Mouse (Mus musculus) regulatory T cell (primary cell): ENCODE measurements at regions not wholly inside any gene's neighbourhood (a gene's known extent, or its start where the extent isn't known, plus 50 kb on each side); places are given as distances from the start of the nearest gene placed in this dataset.

Experiments used
- in situ Hi-C: fragments of 300-600 bp; cut with MboI, MseI; formaldehyde crosslinking; loops from one replicate; pipeline ENCODE4 v1.15.1; 2025; ENCODE audit warnings: high pct_unique_total_duplicates

- in situ Hi-C loops = no loop called here
Measured at GRCm38 (mm10) chr10:16714065-16714464, 1009.0 kb upstream of the Cited2 start.

DNA sequence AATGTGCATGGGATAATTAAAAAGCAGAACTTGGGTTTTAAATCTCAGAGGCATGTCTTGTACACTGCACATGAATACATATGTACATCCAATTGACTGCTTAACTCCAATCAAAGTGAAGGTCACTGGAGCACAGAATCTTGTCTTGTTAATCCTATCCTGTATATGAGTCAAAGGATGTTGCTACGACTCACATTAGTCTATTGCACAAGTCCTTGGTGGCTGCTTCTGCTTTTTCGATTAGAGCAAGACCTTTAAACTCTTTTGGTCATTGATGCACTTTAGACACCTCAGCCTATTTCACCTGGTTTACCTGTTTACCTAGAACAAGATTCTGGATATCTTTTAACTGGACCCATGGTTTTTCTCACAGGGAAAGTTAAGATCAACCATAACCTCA, 1008.5 kb upstream of the Cited2 start:
- in situ Hi-C loops = no loop called here

- in situ Hi-C loops = no loop called here
Measured at GRCm38 (mm10) chr10:16742246-16742645, 980.8 kb upstream of the Cited2 start.

- in situ Hi-C loops = no loop called here
Measured at GRCm38 (mm10) chr10:16751546-16751945, 971.5 kb upstream of the Cited2 start.

DNA sequence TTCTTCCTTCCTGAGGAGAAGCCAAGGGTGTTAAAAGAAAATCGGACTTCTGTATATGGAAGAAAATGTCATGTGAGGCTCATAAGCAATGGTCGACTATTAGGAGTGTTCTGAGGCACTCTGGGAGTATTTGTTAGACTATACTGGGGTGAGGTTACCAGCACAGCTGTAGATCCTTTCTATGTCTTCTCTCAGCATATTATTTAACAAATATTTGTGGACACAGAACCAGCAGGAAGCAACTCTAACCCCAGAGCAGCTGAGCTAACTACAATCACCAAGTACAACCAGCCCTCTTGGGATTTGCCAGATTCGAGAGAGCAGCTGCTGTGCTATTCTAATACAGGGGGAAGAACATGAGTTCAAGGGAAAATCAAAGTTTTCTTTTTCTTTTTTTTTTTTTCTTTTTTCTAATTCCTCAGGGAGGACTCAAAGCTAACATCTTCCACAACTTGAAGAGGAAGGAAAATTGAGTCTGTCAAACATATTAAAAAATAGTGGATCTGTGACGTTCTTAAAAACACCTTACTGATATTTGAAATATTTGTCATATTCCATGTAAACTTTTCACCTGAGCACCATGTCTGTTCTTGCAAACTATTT, 933.3 kb upstream of the Cited2 start:
- in situ Hi-C loops = no loop called here

DNA sequence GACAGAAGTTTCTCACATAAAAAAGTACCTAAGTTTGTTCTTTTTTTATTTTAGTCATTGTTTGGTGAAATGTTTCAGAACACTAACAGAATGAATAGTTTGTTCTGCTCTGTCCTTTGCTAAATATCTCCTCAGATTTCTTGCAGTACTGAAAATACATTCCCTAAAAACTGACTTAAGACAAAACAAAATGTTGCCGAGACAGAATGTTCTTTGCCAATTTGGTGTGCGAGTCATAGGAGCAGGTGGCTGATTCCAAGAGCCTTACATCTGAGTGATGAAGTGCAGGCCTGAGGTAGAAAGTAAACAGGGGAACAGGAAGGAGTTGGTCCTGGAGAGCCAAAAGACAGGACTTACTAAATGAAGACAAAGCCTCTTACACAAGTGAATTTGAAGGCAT, 919.0 kb upstream of the Cited2 start:
- in situ Hi-C loops = no loop called here

GRCm38 (mm10) chr10:16810716-16811115, 912.3 kb upstream of the Cited2 start:
- in situ Hi-C loops = no loop called here

DNA sequence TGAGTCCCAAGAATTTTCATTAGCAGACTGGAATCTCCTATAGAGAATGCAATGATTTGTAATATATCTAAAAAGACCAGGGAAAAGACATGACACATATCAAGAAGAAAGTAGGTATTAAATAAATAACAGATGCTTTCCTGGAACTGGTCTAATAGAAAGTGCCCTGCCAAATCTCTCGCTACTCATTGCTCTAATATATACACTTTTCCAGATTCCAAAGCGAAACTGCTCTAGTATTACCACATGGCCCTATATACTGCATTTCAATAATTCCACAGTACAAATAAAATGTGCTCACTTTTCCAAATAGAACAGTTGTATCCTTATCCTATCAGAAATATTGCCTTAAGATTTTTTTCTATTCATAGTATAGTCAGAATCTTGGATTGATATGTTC, 909.0 kb upstream of the Cited2 start:
- in situ Hi-C loops = no loop called here

DNA sequence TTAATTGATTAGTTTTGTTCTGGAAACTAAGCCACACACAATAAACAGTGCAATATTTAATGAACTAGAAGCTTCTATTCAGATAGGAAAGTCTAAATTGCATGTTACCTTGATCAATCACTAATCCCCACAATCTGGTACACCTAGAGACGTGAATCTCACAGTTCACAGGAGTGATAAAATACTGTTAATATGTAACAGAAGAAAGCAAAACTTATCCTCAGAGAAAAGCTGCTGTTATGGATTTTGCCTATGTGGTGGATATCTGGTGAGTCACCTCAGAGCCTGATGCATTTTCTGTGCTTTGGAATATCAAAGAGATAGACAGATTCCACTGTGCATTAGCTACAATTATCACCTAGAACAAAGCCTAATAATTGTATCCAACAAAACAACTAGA, 861.5 kb upstream of the Cited2 start:
- in situ Hi-C loops = no loop called here

- in situ Hi-C loops = no loop called here
Measured at GRCm38 (mm10) chr10:16866914-16867313, 856.1 kb upstream of the Cited2 start.

- in situ Hi-C loops = no loop called here
Measured at GRCm38 (mm10) chr10:16874131-16874530, 848.9 kb upstream of the Cited2 start.

GRCm38 (mm10) chr10:16878197-16878596, 844.8 kb upstream of the Cited2 start:
- in situ Hi-C loops = no loop called here

DNA sequence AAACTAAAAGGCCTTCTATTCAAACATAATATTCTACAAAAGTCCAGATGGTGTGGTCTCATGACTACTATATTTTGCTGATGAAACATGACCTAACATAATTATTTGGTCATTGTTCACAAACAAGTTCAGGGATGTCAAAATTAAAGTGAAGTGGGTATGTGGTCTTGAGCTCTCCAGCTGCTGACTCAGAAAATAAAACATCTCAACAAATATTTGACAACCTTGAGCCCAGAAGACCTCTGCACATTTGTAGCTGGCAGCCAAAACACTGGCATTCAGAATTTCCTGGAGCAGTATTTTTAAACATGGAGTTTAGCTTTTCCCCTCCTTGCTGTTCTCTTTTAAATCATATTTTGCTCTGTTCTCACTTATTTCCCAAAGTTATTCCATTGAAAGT, 829.7 kb upstream of the Cited2 start:
- in situ Hi-C loops = no loop called here

DNA sequence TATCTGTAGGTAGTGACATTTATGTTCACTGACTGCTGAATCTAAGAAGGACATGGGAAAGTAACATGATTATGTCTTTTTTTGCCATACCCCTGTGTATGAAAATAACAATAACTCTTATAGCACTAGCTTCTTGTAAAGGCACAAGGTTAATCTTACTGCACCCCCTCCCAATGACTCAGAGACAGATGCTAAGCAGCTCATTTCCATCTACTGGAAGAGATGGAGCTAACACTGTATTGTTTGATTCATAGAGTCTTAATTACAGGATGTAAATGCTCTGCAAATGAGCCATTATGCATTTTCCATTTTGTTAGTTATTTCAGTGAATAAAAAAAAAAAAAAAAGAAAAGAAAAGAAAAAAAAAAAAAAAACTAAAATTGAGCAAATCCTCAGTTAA, 827.7 kb upstream of the Cited2 start:
- in situ Hi-C loops = no loop called here

DNA sequence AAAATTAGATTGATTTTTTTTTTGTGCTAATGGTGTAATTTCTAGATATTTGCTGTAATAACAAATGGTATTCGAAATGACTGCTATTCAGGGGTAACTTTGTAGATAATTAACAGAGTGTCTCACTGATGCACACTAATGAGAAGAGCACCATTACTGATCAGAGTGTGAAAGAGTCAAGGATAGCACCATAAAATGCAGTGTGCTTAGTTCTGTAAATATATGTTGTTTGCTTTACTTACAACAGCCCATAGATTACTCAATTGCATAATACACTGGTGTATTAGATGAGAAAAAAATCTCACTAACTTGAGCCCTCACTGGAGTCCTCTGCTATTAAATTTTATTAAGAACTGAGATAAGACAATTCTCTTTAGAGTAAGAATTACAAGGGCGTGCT, 800.1 kb upstream of the Cited2 start:
- in situ Hi-C loops = no loop called here

DNA sequence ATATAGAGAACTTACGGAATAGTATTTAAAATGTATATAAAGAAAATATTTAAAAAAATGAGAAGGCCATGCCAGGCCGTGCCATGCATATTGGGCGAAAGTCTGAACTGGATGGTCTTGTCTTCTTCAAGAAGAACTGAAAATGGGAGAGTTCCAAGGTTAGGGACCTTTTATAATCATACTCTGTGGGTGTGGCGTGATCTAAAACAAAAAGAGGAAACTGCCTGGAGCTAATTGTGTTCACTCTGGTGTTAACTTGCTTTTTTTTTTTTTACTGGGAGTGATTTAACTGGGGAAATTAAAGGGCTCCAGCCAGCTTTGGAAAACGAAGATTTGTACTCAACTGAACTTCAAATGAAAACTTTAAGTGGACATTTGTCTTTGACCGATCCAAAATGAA, 799.2 kb upstream of the Cited2 start:
- in situ Hi-C loops = no loop called here

DNA sequence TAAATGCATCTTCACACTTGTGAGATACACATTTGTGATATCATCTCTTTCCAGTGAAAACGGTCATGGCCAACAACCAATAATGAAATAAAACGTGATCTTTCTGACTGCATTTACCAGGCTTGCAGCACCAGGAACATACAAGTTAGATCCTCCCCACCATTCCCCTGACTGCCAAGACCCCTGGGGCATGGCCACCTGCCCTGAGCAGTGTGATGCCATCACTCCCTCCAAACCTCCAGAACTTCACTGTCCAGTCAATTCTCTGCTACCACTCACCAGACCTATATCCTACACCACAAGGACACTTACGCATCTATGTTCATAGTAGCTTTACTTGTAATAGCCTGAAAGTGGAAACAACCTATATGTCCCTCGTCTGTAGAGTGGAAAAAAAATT, 785.3 kb upstream of the Cited2 start:
- in situ Hi-C loops = no loop called here

GRCm38 (mm10) chr10:16951636-16952035, 771.4 kb upstream of the Cited2 start:
- in situ Hi-C loops = no loop called here

- in situ Hi-C loops = no loop called here
Measured at GRCm38 (mm10) chr10:16960971-16961370, 762.0 kb upstream of the Cited2 start.

DNA sequence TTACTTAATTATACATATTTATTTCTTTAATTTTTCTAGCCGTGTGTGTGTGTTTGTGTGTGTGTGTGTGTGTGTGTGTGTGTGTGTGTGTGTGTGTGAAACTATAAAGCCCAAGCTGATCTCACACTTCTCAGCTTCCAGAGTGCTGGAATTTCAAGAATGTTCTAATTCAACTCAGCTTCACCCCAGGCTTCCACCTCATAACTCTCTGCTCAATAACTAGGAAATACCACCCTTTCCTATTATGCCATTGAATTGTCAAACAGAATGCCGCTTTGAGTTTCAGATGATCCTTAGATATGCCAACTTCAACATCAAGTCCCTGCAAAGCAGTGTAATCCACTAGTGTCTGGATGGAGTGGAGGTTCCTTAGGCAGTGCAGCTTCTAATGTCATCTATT, 760.6 kb upstream of the Cited2 start:
- in situ Hi-C loops = no loop called here

GRCm38 (mm10) chr10:16978770-16979169, 744.2 kb upstream of the Cited2 start:
- in situ Hi-C loops = no loop called here

DNA sequence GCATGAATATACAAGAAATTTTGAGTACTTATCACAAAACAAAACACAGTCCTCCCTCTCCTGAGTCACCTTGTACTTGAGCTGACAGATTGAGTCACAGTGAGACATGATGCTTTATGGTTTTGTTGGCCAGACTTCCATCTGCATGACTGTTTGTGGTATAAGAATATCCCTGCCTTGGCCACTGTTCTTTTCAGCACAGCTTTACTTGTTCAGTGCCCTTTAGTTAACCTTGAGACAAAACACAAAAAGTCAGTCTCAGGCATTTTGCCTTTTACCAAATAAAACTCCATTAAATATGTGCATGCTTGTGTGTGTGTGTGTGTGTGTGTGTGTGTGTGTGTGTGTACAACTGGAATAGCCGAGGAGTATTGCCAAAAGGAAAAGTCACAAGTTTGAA, 732.8 kb upstream of the Cited2 start:
- in situ Hi-C loops = no loop called here

GRCm38 (mm10) chr10:16993789-16994188, 729.2 kb upstream of the Cited2 start:
- in situ Hi-C loops = no loop called here

DNA sequence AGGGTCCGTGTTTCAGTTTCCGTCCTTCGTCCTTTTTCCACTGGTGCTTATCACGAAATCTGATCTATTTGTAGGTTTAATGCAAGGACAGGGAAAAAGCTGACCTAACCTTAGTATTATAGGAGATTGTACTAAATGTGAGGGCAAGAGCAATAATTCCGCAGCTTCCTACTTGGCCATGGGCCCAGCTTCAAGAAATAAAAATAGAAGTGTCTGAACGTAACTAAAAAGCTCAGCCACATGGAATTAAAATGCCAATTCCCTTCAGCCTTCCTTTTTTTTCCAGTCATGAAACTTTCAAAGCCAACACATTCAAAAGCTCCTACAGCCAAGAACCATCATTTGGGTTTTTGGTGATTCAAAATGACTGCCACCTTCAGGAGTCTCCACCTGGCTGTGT, 728.5 kb upstream of the Cited2 start:
- in situ Hi-C loops = no loop called here
